Mouse (Mus musculus) bone marrow, adult 2 months (tissue): ENCODE results near the gene Serinc2. TPM values are rescaled to one million over a fixed set of nuclear protein-coding genes. Genes with fewer than 3 reads are reported as not detected.

Experiments used
- H3K27ac ChIP-seq: fragments of 200-500 bp; 2 replicates; pipeline ENCODE4 v1.5.1; 2012; ENCODE audit warnings: low read depth, mild to moderate bottlenecking, control low read depth, inconsistent platforms, low read length; ENCODE audit not compliant: control insufficient read depth, poor library complexity, insufficient read depth
- H3K4me1 ChIP-seq: fragments of 200-500 bp; 2 replicates; pipeline ENCODE4 v1.6.1; 2011; ENCODE audit warnings: low read length; ENCODE audit not compliant: control insufficient read depth, insufficient read depth
- H3K4me3 ChIP-seq: fragments of 200-500 bp; replicated peaks from 2 replicates; pipeline ENCODE3; 2011; ENCODE audit warnings: mild to moderate bottlenecking, low read depth, low read length, control low read depth; ENCODE audit not compliant: control insufficient read depth
- CTCF ChIP-seq: fragments of 200-500 bp; IDR thresholded peaks from 2 replicates; pipeline ENCODE4 v1.5.1; 2011; ENCODE audit warnings: low read length, control low read depth; ENCODE audit not compliant: control insufficient read depth, insufficient read depth
- POLR2A ChIP-seq: fragments of 200-500 bp; IDR thresholded peaks from 2 replicates; pipeline ENCODE4 v1.6.1; 2011; ENCODE audit warnings: low read depth, mild to moderate bottlenecking, control low read depth, low read length, borderline replicate concordance; ENCODE audit not compliant: control insufficient read depth
- WGBS: fragments of 180-500 bp; shearing (Covaris S2); methylation state at CpG from one replicate; pipeline ENCODE4 v1.1.7; 2018; 5-methylcytosine and 5-hydroxymethylcytosine counted together
- polyA plus RNA-seq: library from polyadenylated mRNA; stranded (reverse); fragments of >200 nt; gene quantifications from 2 replicates; pipeline ENCODE4 v1.2.4, GENCODE M21; 2011; ENCODE audit warnings: low replicate concordance; ENCODE audit not compliant: missing spikeins, insufficient read depth, insufficient read length

Gene Serinc2
- polyA plus RNA-seq, 1 experiment, result not detected

DNA sequence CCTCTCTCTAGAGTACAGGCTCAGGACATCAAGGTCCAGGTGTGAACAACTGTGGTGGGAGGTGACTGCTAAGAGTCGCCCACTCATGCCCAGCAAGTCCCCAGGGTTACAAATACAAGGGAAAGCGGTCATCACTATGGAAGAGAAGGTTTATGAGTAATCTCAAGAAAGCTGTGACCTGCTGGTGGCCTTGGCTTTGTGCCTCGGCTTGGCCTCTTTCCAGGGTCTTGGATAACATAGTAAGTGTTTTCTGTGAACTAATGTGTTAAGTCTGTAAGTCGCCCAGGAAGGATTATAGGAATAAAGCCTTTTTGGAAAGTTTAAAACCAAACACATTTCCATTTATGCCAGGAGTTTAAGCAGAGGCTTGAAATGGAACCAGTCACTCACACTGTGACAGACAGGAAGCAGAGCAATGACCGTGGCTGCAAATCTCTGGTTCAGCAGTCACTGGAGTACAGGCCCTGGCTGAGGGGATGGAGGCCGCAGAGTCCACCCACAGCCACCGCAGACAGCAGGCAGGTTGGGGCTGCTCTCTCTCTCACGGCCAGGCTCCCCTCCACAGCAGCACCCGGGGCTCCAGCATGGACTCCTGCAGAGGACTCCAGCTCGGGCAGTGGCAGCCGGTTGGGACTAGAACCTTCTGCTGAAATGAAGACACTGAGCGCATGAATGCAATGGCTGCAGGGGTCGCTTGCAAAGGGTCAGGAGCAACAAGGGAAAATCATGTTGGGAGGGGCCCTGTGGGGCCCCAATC, 36.9 kb upstream of the Serinc2 start:
- H3K4me3 ChIP-seq, result no peak overlapping the region
- WGBS, result 85% methylated on average over 13 of the region's 13 CpGs
- TF ChIP-seq CTCF (no peak), POLR2A (no peak)
- H3K4me1 ChIP-seq, result no peaks in the 10 kb centered on the region
- no peak overlapping the region for H3K27ac ChIP-seq

- H3K4me3 ChIP-seq, result no peak overlapping the region
- H3K27ac ChIP-seq, result no peak overlapping the region
- WGBS, result 86% methylated on average over 4 of the region's 4 CpGs
- TF ChIP-seq CTCF, result no peak
- no peak for TF ChIP-seq POLR2A
- no peaks in the 10 kb centered on the region for H3K4me1 ChIP-seq
Observed at GRCm38 (mm10) chr4:130313552-130313951, 34.5 kb upstream of the Serinc2 start.

DNA sequence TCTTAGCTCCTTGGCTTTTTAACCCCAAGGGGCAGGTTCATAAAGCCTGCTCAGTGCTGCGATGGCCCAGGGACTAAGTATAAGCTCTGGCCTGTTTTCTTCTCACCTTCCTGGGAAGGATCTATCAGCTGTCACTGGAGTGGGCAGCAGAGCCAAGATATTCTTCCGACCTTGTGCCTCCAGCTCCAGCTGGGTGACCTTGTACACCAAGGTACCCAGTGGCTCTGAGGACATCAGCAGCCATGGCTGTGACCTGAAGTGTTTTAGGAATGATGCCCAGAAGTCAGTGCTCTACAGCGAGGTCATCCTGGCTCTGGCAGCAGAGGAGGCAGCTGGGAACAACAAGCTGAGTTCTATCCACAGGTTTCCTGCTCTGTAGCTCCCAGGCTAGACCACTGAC, 33.5 kb upstream of the Serinc2 start:
- WGBS, result 76% methylated on average over 3 of the region's 3 CpGs
- TF ChIP-seq CTCF, result no peak
- no peak for TF ChIP-seq POLR2A
- H3K4me1 ChIP-seq, result no peaks in the 10 kb centered on the region

GRCm38 (mm10) chr4:130309254-130309653, 30.2 kb upstream of the Serinc2 start:
- H3K27ac ChIP-seq, result no peak overlapping the region
- WGBS, result 58% methylated on average over 8 of the region's 8 CpGs
- H3K4me1 ChIP-seq, result no peaks in the 10 kb centered on the region
- TF ChIP-seq CTCF (no peak), POLR2A (no peak)
- no peak overlapping the region for H3K4me3 ChIP-seq

More for the DNA sequence above, 33.5 kb upstream of the Serinc2 start:
- Histone ChIP-seq H3K4me3 (no peak overlapping the region), H3K27ac (no peak overlapping the region)

DNA sequence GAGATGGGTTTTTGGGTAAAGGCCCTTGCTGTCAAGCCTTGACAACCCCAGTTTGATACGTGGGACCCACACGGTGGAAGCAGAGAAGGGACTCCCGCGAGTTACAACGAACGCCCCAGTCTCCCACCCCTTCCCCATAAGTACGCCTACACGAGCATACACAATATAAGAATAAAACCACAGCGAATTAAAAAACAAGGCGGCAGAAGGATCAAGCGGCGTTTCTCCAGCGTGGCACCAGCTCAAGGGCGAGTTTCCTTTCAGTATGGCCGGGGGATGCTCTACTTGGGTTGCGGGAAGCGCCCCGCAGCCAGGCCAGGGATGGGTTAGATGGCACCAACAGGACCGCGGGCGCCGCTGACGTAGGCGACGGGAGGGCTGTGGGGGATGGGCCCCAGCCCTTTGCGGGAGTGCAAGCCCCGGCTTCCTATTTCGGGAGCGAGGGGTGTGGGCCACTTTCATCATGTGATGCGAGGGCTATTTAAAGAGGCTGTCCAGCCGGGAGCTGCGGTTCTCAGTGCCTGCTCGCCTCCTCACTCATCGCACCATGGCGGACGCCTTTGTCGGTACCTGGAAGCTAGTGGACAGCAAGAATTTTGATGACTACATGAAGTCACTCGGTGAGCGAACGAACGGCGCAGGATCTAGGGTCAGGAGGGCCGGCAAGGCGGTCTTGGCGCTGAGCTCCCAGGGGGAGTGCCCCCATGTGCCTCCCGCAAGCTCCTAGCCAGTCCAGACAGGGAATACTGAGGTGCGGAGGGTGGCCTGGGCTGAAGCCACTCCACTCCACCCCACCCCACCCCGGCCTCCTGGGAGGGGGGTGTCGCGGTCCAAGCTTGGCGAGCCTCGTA, 29.5 kb upstream of the Serinc2 start, which contains the start of the genes Fabp3 and Gm10570:
Fabp3 (plus strand) TSS at position 365 of the 851 bp plus-strand sequence.
Gm10570 (minus strand) TSS at position 444 of the 851 bp plus-strand sequence.
- H3K27ac ChIP-seq, result no peak within 1 kb of the TSS
- TF ChIP-seq POLR2A (no peak), CTCF (no peak)
- 2% methylated on average over 52 of the region's 52 CpGs for WGBS
- no peaks in the 10 kb centered on the region for H3K4me1 ChIP-seq
- no peak within 1 kb of the TSS for H3K4me3 ChIP-seq

- TF ChIP-seq CTCF, result no peak
- no peak for TF ChIP-seq POLR2A
- Histone ChIP-seq H3K27ac (no peak overlapping the region), H3K4me3 (no peak overlapping the region), H3K4me1 (no peaks in the 10 kb centered on the region)
- WGBS, result 1% methylated on average over 23 of the region's 23 CpGs
Observed at GRCm38 (mm10) chr4:130307851-130308230, 28.8 kb upstream of the Serinc2 start.

DNA sequence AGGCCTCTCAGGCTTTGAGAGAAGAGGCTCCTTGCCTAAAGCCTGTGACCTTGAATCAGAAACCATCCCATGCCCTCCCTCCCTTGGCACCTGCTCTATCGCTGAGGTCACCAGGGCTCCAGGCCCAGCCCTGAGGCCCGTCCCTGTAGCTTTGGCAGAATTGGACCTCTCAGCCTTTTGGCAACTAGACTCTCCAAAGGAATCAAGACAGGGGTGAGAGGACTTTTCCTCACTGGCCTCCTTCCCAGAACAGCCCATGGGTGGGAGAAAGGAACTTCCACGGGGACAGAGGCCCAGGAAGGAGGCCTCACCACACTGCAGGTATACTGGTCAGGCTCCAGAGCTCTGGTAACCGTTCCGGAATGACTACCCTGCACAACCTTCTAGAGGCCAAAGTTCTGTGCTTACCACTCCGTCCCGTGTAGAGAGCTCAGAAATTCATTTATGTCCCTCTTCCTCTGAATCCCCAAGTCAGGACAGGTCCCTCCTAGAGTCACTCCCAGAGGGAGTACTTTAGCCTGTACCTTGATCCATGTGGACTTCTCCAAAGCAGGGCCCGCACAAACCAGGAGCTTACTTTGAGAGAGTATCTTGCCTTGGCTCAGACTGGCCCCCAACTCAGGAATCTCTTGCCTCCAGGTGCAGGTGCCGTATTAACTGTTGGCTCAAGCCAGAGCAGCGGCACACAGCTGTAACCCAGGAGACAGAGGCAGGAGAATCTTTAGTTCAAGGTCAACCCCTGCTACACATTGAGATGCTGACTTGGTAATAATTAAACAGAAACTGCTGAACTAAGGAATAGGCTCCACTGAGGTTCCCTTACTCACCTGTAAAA, 28.0 kb upstream of the Serinc2 start:
- WGBS, result 78% methylated on average over 10 of the region's 10 CpGs
- no peak overlapping the region for H3K4me3 ChIP-seq
- TF ChIP-seq CTCF (no peak), POLR2A (no peak)
- no peak overlapping the region for H3K27ac ChIP-seq
- H3K4me1 ChIP-seq, result no peaks in the 10 kb centered on the region
